Mouse (Mus musculus) left cerebral cortex, adult 2 months (tissue): ENCODE data around the gene Miox. TPM values are rescaled to one million over a fixed set of nuclear protein-coding genes. Genes with fewer than 3 reads are reported as not detected.
A peak's percentile ranks its signal among the peaks of the same experiment; 100 is the strongest.

Source experiments
- DNase-seq, 2 experiments: peaks; one replicate each; pipeline ENCODE4 v3.0.0; 2021 to 2022; ENCODE audit warnings: low spot score in 2 of 2, mixed read lengths in 1 of 2; ENCODE audit errors: extremely low spot score in 1 of 2
- H3K27ac ChIP-seq: fragments of 200-600 bp; 2 replicates; pipeline ENCODE4 v1.8.1; 2022
- H3K4me3 ChIP-seq: fragments of 200-600 bp; 2 replicates; pipeline ENCODE4 v1.8.1; 2022
- CTCF ChIP-seq: fragments of 200-600 bp; IDR thresholded peaks from 2 replicates; pipeline ENCODE4 v1.8.1; 2022; ENCODE audit warnings: antibody characterized with exemption, mild to moderate bottlenecking, moderate library complexity
- intact Hi-C: fragments of 180-260 bp; cut with DNase I; formaldehyde crosslinking; loops from one replicate; pipeline ENCODE4 v1.15.1; 2025
- total RNA-seq, 2 experiments: library from RNA; stranded (reverse); gene quantifications; 2 replicates each; pipeline ENCODE4 v1.2.3; 2021

Miox gene
- total RNA-seq, 2 experiments from 2014 or later, result not detected

- no peak for DNase-seq
- no peak overlapping the region for H3K27ac ChIP-seq
- no peak overlapping the region for H3K4me3 ChIP-seq
- no peak for TF ChIP-seq CTCF
- intact Hi-C loops, result no loop called here
Measured at GRCm38 (mm10) chr15:89300180-89300579, 34.0 kb upstream of the Miox start.

DNA sequence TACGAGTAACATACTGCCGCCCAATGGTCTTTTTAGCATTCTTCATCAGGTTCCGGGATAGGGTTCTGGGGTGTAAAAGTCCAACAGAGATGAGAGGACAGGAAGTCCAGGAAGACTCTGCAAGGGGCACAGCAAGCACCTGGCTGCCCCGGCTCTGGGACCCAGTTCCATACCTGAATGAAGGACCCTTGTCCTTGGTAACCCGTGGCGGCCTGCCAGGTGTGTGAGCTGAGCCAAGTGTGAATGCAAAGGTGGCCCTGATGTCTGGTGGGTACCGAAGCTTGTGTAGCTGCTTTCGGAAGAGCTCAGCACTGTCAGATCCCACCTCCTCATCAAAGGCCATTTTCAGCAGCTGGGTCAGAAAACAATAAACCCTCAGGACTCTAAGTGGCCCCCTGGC, 33.6 kb upstream of the Miox start:
- no peak overlapping the region for H3K4me3 ChIP-seq
- H3K27ac ChIP-seq, result no peak overlapping the region
- no peak for TF ChIP-seq CTCF
- DNase-seq, result no peak
- intact Hi-C loops, result no loop called here

GRCm38 (mm10) chr15:89305966-89306365, 28.2 kb upstream of the Miox start:
- no peak for DNase-seq
- Histone ChIP-seq H3K27ac (no peak overlapping the region), H3K4me3 (no peak overlapping the region)
- intact Hi-C loops, result no loop called here
- TF ChIP-seq CTCF, result no peak

DNA sequence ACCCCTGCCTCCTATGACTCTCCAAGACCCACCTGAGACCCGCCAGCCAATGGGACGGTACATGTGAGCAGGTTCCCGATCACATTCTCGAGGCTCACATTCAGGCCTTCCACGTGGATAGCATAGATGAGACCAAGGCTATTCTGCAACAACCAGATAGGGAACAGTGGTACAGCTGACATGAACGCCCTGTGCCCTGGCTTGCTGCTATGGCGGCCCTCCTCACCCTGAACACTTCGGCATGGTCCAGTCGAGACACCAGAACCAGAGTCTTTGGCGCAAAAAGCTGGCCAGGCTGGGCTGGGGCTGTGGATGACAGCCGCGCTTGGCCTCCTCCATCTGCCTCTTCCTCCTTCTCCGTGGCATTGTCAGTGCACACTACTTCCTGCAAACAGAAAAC, 26.7 kb upstream of the Miox start:
- TF ChIP-seq CTCF, result no peak
- Histone ChIP-seq H3K27ac (peak overlapping the region; percentile 67; the same call in 1 of the 2 replicates), H3K4me3 (no peak overlapping the region)
- DNase-seq, result no peak
- intact Hi-C loops, result no loop called here

GRCm38 (mm10) chr15:89308406-89309139, 25.6 kb upstream of the Miox start:
- no peak for TF ChIP-seq CTCF
- intact Hi-C loops, result no loop called here
- DNase-seq, result no peak

DNA sequence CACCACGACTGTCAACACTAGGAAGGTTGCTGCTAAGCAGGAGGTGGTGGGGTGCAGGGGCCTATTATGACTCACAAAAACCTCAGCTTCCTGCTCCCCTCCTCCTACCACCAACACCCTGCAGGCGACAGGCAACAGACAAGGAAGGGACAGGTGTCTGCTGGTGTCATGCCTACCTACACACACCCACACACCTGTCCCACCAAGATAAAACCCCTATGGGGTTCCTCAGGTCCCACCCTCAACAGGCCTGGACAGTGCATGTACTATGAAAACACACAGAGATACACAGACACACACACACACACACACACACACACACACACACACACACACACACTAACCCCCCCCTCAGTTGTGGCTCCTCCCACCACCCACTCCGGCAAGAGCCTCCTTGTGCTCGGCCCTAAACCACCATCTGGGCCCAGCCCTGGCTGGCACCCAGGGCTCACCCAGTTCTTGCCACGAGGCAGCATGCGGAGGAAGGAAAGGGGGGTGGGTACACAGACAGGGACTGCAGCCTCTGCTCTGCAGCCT, 24.2 kb upstream of the Miox start:
- TF ChIP-seq CTCF, result no peak
- no peak overlapping the region for H3K4me3 ChIP-seq
- peak; percentile 59 to 69 for DNase-seq
- peak overlapping the region; percentile 91 for H3K27ac ChIP-seq
- intact Hi-C loops, result no loop called here

More at GRCm38 (mm10) chr15:89308406-89309139, 25.6 kb upstream of the Miox start:
- H3K4me3 ChIP-seq, result no peak overlapping the region
- peak overlapping the region; percentile 88 for H3K27ac ChIP-seq

DNA sequence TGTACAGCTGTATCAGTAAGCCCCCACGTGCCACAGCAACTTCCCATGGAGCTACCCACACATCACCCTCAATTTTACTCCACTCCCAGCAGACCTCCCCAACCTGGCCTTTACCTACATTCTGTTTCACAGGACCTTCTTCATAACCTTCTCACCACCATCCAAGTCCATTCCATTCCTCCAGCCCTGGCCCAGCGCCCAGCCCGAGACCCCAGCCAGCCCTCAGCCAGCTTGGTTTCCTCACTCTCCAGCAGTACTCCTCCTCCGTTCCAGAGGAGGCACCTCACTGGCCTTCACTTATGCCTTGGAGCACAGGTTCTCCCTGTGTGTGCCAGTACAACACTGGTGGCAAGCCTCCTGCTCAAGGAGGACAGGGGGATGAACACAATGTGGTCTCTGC, 20.8 kb upstream of the Miox start:
- Histone ChIP-seq H3K27ac (peak overlapping the region; percentile 28; the same call in 1 of the 2 replicates), H3K4me3 (peak overlapping the region; percentile 5; the same call in 1 of the 2 replicates)
- no peak for DNase-seq
- intact Hi-C loops, result no loop called here
- TF ChIP-seq CTCF, result no peak

DNA sequence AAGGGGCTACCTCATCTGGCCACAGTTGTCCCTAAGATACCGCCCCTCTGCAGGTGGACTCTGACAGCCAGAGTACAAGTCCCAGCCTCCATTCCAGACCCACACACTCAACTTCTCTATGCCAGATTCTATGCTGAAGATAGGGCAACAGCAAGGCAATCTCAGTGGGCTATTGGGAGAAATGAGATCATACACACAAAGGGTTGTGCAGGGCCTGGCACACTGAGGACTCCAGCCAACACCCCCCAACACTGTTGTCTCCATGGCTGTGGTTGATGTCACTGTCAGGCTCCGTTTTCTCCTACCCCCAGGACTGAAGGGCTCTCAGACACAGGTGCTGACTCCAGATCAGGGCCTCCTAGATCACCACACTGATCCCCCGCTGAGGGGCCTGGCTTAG, 20.1 kb upstream of the Miox start:
- no peak for TF ChIP-seq CTCF
- intact Hi-C loops, result loop anchor here (2.0 kb wide), 1 partner anchor 41 kb away; the partner anchor contains the start of genes Lmf2 and Ncaph2
- DNase-seq, result no peak

GRCm38 (mm10) chr15:89314511-89315189, 19.5 kb upstream of the Miox start:
- peak overlapping the region; percentile 77 for H3K27ac ChIP-seq
- DNase-seq, result peak in 1 of 2 experiments; percentile 34
- no peak; the same call in none of the 2 replicates for TF ChIP-seq CTCF
- H3K4me3 ChIP-seq, result peak overlapping the region; percentile 97
- intact Hi-C loops, result loop anchor here (1.0 to 2.0 kb wide), 2 partner anchors 40 to 59 kb away; partner anchors contain the start of genes Lmf2, Ncaph2 and Sco2

More for the DNA sequence above, 20.1 kb upstream of the Miox start:
- Histone ChIP-seq H3K4me3 (peak overlapping the region; percentile 97), H3K27ac (peak overlapping the region; percentile 77)

GRCm38 (mm10) chr15:89315190-89315731, 18.9 kb upstream of the Miox start, which contains the start of gene Sbf1:
TSS of gene Sbf1 (minus strand) at chr15:89315311.
- intact Hi-C loops, result loop anchor here (1.0 to 2.0 kb wide), 2 partner anchors 40 to 58 kb away; partner anchors contain the start of genes Lmf2, Ncaph2 and Sco2
- no peak for TF ChIP-seq CTCF
- DNase-seq, result peak; percentile 96 to 98

GRCm38 (mm10) chr15:89316146-89316545, 18.1 kb upstream of the Miox start:
- intact Hi-C loops, result no loop called here
- peak; percentile 29 for TF ChIP-seq CTCF

More at GRCm38 (mm10) chr15:89315190-89315731, 18.9 kb upstream of the Miox start, which contains the start of gene Sbf1:
- peak within 1 kb of the TSS; percentile 77 for H3K27ac ChIP-seq
- peak within 1 kb of the TSS; percentile 97 for H3K4me3 ChIP-seq

GRCm38 (mm10) chr15:89321264-89321663, 12.9 kb upstream of the Miox start:
- no peak for TF ChIP-seq CTCF

More at GRCm38 (mm10) chr15:89316146-89316545, 18.1 kb upstream of the Miox start:
- DNase-seq, result no peak
- no peak overlapping the region for H3K27ac ChIP-seq
- H3K4me3 ChIP-seq, result no peak overlapping the region

More at GRCm38 (mm10) chr15:89321264-89321663, 12.9 kb upstream of the Miox start:
- DNase-seq, result no peak
- Histone ChIP-seq H3K27ac (no peak overlapping the region), H3K4me3 (no peak overlapping the region)
- intact Hi-C loops, result no loop called here
